Mouse (Mus musculus): ENCODE data around the gene Mknk2. TPM values are rescaled to one million over a fixed set of nuclear protein-coding genes. Genes with fewer than 3 reads are reported as not detected.
A peak's percentile ranks its signal among the peaks of the same experiment; 100 is the strongest.

Mknk2 gene
- polyA plus RNA-seq, 1 experiment = not detected

DNA sequence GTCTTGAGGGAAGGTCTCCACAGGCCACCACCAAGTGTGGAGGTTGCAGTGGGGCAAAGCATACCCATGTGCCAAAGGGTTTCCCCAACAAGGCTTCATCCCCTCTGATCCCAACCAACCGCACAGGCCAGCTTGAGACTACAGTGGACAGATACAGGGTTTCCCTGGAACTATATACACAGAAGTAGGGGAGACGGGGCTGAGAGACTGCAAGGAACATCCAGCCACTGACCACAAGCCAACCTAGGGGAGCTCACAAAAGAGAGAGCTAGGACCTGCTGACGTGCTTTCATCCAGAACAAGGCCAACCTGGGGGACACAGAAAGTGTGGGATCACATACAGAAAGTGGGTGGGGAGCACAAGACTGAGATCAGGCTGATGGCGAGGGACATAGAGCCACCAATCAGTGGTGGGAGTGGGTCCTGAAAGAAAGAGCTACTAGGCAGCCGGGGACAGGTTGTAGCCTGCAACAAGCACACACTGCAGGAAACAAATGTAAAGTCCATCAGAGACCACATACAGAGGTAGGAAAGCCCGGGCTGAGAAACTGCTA, 3.0 kb downstream of the Mknk2 start:
- WGBS = 3% methylated on average over 6 of the region's 6 CpGs
- Histone ChIP-seq H3K4me1 (ENCODE audit: control insufficient read depth, insufficient read depth, low read length) (peaks cover 59% of the 10 kb centered on the region), H3K27ac (ENCODE audit: insufficient read depth, low read depth, low read length) (peak overlapping the region; percentile 19; the same call in 1 of the 2 replicates), H3K4me3 (ENCODE audit: insufficient read depth, low read depth, low read length) (peak overlapping the region; percentile 72)
- TF ChIP-seq CTCF (IDR thresholded peaks at IDR 0.05; ENCODE audit: insufficient read depth, low read depth, low read length) (no peak), POLR2A (IDR thresholded peaks at IDR 0.05; ENCODE audit: insufficient read depth, low read depth, low read length) (no peak)

- 23% methylated on average over 5 of the region's 5 CpGs for WGBS
- H3K27ac ChIP-seq (ENCODE audit: insufficient read depth, low read depth, low read length) = 0 out of 2 replicates have a peak overlapping the region, but pooled peaks have one; percentile 11
- H3K4me1 ChIP-seq (ENCODE audit: control insufficient read depth, insufficient read depth, low read length) = peaks cover 55% of the 10 kb centered on the region
- peak overlapping the region; percentile 72 for H3K4me3 ChIP-seq (ENCODE audit: insufficient read depth, low read depth, low read length)
- TF ChIP-seq CTCF (IDR thresholded peaks at IDR 0.05; ENCODE audit: insufficient read depth, low read depth, low read length) (no peak), POLR2A (IDR thresholded peaks at IDR 0.05; ENCODE audit: insufficient read depth, low read depth, low read length) (no peak)
Measured at GRCm38 (mm10) chr10:80674161-80674711, 3.7 kb downstream of the Mknk2 start.

DNA sequence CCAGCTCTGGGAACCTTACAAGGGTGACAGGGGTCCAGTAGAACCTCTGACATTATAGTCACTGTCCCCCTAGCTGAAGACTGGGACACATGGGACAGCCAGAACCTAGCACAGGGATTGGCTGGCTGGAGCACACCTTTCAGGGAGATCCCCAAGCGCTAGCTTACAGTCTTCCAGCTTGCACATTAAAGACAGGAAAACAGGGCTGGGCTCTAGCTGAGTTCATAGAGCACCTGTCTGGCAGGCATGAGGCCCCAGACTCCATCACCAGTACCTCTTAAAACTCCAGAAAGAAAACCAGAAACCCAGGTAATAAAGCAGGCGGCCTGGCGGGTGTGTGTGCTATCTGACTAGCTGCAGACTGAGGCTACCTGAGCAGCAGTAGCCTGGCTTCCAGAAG, 4.2 kb downstream of the Mknk2 start:
- TF ChIP-seq CTCF (IDR thresholded peaks at IDR 0.05; ENCODE audit: insufficient read depth, low read depth, low read length) (no peak), POLR2A (IDR thresholded peaks at IDR 0.05; ENCODE audit: insufficient read depth, low read depth, low read length) (no peak)
- Histone ChIP-seq H3K27ac (ENCODE audit: insufficient read depth, low read depth, low read length) (no peak overlapping the region), H3K4me1 (ENCODE audit: control insufficient read depth, insufficient read depth, low read length) (peaks cover 51% of the 10 kb centered on the region), H3K4me3 (ENCODE audit: insufficient read depth, low read depth, low read length) (no peak overlapping the region)
- WGBS = 84% methylated on average over 3 of the region's 3 CpGs

GRCm38 (mm10) chr10:80671936-80672690, 5.8 kb downstream of the Mknk2 start:
- 82% methylated on average over 11 of the region's 11 CpGs for WGBS
- Histone ChIP-seq H3K4me1 (ENCODE audit: control insufficient read depth, insufficient read depth, low read length) (peaks cover 40% of the 10 kb centered on the region), H3K4me3 (ENCODE audit: insufficient read depth, low read depth, low read length) (no peak overlapping the region), H3K27ac (ENCODE audit: insufficient read depth, low read depth, low read length) (no peak overlapping the region)
- TF ChIP-seq POLR2A (IDR thresholded peaks at IDR 0.05; ENCODE audit: insufficient read depth, low read depth, low read length) (no peak), CTCF (IDR thresholded peaks at IDR 0.05; ENCODE audit: insufficient read depth, low read depth, low read length) (no peak)

DNA sequence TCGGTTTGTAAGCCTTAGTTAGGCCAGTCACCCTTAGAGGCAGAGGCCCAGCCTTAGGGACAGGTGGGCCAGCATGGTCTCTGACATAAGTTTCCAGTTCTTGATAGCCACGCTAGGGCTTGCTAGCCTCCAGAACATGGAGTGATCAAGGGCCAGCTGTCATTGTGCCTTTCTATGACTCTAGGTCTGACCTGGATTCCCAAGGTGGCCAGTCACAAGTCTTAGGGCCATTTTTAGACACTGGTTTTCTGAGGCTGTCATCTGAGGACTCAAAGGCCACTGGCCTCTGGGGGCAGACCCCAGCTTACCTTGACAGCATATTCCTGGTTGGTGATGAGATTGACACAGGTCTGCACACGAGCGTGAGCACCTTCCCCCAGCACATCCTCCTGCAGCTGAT, 6.7 kb downstream of the Mknk2 start:
- Histone ChIP-seq H3K27ac (ENCODE audit: insufficient read depth, low read depth, low read length) (no peak overlapping the region), H3K4me1 (ENCODE audit: control insufficient read depth, insufficient read depth, low read length) (peaks cover 36% of the 10 kb centered on the region), H3K4me3 (ENCODE audit: insufficient read depth, low read depth, low read length) (no peak overlapping the region)
- WGBS = 89% methylated on average over 4 of the region's 4 CpGs
- TF ChIP-seq POLR2A (IDR thresholded peaks at IDR 0.05; ENCODE audit: insufficient read depth, low read depth, low read length) = no peak
- TF ChIP-seq CTCF (IDR thresholded peaks at IDR 0.05; ENCODE audit: insufficient read depth, low read depth, low read length) = no peak

DNA sequence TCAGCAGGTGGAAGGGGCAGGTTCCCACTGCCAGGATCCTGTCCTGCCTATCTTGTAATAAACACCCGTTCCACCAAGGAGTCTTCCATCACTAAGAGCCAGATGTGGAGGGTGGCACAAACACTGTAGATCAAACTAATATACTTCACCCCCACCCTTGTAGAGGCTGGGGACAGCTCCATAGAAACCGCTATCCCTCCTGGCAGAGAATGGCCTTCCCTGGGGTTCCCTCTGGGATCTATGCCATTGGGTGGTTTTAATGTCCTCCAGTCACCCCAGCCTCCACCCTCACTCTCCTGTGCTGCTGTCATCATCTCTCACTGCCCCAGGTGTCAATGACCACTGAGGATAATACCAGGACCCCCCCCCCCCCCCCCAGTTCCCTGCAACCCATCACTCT, 7.4 kb downstream of the Mknk2 start:
- 60% methylated on average over 2 of the region's 2 CpGs for WGBS

GRCm38 (mm10) chr10:80669737-80670485, 8.0 kb downstream of the Mknk2 start:
- Histone ChIP-seq H3K27ac (ENCODE audit: insufficient read depth, low read depth, low read length) (no peak overlapping the region), H3K4me1 (ENCODE audit: control insufficient read depth, insufficient read depth, low read length) (peaks cover 39% of the 10 kb centered on the region), H3K4me3 (ENCODE audit: insufficient read depth, low read depth, low read length) (no peak overlapping the region)
- 89% methylated on average over 7 of the region's 7 CpGs for WGBS
- TF ChIP-seq POLR2A (IDR thresholded peaks at IDR 0.05; ENCODE audit: insufficient read depth, low read depth, low read length) (no peak), CTCF (IDR thresholded peaks at IDR 0.05; ENCODE audit: insufficient read depth, low read depth, low read length) (no peak)

More for the DNA sequence above, 7.4 kb downstream of the Mknk2 start:
- TF ChIP-seq CTCF (IDR thresholded peaks at IDR 0.05; ENCODE audit: insufficient read depth, low read depth, low read length) (no peak), POLR2A (IDR thresholded peaks at IDR 0.05; ENCODE audit: insufficient read depth, low read depth, low read length) (no peak)
- peaks cover 36% of the 10 kb centered on the region for H3K4me1 ChIP-seq (ENCODE audit: control insufficient read depth, insufficient read depth, low read length)
- no peak overlapping the region for H3K4me3 ChIP-seq (ENCODE audit: insufficient read depth, low read depth, low read length)
- no peak overlapping the region for H3K27ac ChIP-seq (ENCODE audit: insufficient read depth, low read depth, low read length)

DNA sequence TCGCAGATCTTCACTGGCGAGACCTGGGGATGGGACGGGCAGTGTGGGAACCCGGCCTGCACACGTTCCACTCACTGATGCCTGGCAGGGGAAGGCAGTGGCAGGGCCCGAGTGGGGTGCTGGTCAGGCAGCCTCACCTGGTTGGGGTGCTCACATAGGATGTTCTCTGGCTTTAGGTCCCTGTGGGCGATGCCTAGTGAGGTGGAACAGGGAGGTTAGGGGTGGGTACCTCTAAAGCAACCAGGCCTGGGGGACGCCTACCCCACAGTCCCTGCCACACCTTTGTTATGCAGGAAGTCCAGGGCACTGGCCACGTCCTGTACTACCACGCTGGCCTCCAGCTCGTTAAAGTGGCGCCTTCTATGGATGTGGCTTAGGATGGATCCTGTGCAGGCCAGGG, 8.9 kb downstream of the Mknk2 start:
- no peak overlapping the region for H3K27ac ChIP-seq (ENCODE audit: insufficient read depth, low read depth, low read length)
- H3K4me3 ChIP-seq (ENCODE audit: insufficient read depth, low read depth, low read length) = no peak overlapping the region
- 91% methylated on average over 12 of the region's 12 CpGs for WGBS
- TF ChIP-seq POLR2A (IDR thresholded peaks at IDR 0.05; ENCODE audit: insufficient read depth, low read depth, low read length) (no peak), CTCF (IDR thresholded peaks at IDR 0.05; ENCODE audit: insufficient read depth, low read depth, low read length) (no peak)
- H3K4me1 ChIP-seq (ENCODE audit: control insufficient read depth, insufficient read depth, low read length) = peaks cover 37% of the 10 kb centered on the region

Data from olfactory bulb, adult 2 months (tissue).